Mouse (Mus musculus) forebrain, embryonic 13.5 days (tissue): ENCODE results near the gene Ptpn5. TPM values are rescaled to one million over a fixed set of nuclear protein-coding genes. Genes with fewer than 3 reads are reported as not detected.

Source experiments
- ATAC-seq: fragments of 200-750 bp; cut with Nextera tagmentation; 2 replicates; pipeline ENCODE4 v1.8.0; 2017
- H3K27ac ChIP-seq: fragments of 300-500 bp; sonication (generic); 2 replicates; pipeline ENCODE4 v1.5.1; 2015; ENCODE audit warnings: inconsistent platforms, mild to moderate bottlenecking, moderate library complexity
- H3K27me3 ChIP-seq: fragments of 300-500 bp; sonication (generic); 2 replicates; pipeline ENCODE4 v1.6.1; 2015; ENCODE audit warnings: mild to moderate bottlenecking, inconsistent platforms
- H3K36me3 ChIP-seq: fragments of 300-500 bp; sonication (generic); 2 replicates; pipeline ENCODE4 v1.6.1; 2015; ENCODE audit warnings: mild to moderate bottlenecking, inconsistent platforms; ENCODE audit not compliant: poor library complexity, severe bottlenecking
- H3K4me1 ChIP-seq: fragments of 300-500 bp; sonication (generic); 2 replicates; pipeline ENCODE4 v1.6.1; 2015; ENCODE audit warnings: inconsistent platforms
- H3K4me2 ChIP-seq: fragments of 300-500 bp; sonication (generic); 2 replicates; pipeline ENCODE4 v1.6.1; 2015; ENCODE audit warnings: inconsistent platforms, mild to moderate bottlenecking, moderate library complexity
- H3K4me3 ChIP-seq: fragments of 300-500 bp; sonication (generic); 2 replicates; pipeline ENCODE4 v1.5.1; 2015; ENCODE audit warnings: mild to moderate bottlenecking, inconsistent platforms
- H3K9ac ChIP-seq: fragments of 300-500 bp; sonication (generic); 2 replicates; pipeline ENCODE4 v1.6.1; 2015; ENCODE audit warnings: mild to moderate bottlenecking, inconsistent platforms
- H3K9me3 ChIP-seq: fragments of 300-500 bp; sonication (generic); replicated peaks from 2 replicates; pipeline ENCODE4 v1.6.1; 2016; ENCODE audit warnings: inconsistent platforms
- WGBS: fragments of 180-500 bp; shearing (Covaris S2); methylation state at CpG from one replicate; pipeline ENCODE4 v1.1.7; 2015; 5-methylcytosine and 5-hydroxymethylcytosine counted together
- polyA plus RNA-seq: library from polyadenylated mRNA; unstranded; fragments of >200 nt; fragmentation: Nextera tagmentation; extraction: Ambion mirVana; gene quantifications from 2 replicates; pipeline ENCODE4 v1.2.1, GENCODE M21; 2015

The Ptpn5 gene
- polyA plus RNA-seq, 1 experiment from 2014 or later: 38.8 TPM

DNA sequence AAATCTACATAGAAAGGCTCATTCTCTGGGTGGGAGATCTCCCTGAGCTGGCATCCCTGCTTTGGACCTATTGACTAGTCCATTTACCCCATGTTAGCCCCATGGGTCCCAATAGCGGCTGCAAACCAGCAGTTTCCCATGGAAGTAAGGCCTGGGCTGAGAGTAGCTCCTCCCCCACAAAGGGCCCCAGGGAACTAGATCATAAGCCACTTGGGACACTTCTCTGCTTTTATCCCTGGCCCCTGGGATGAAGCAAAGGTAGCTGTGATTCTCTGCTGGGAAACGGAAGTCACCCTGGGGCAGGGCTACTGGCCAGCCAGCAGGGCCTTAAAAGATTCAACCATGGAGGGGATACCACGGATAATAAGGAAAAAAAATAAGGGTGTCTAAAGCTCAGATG lies 56.8 kb downstream of the Ptpn5 start:
- Histone ChIP-seq H3K9me3 (no peaks in the 10 kb centered on the region), H3K9ac (no peak overlapping the region), H3K4me2 (no peak overlapping the region), H3K36me3 (0 out of 2 replicates have a peak, but pooled peaks cover 6% of the 10 kb centered on the region), H3K27ac (no peak overlapping the region), H3K4me3 (no peak overlapping the region), H3K27me3 (no peaks in the 10 kb centered on the region), H3K4me1 (no peaks in the 10 kb centered on the region)
- ATAC-seq: no peak
- WGBS: 74% methylated on average over 3 of the region's 3 CpGs

- 0 out of 2 replicates have a peak, but pooled peaks cover 6% of the 10 kb centered on the region for H3K36me3 ChIP-seq
- no peak overlapping the region for H3K4me2 ChIP-seq
- H3K4me1 ChIP-seq: no peaks in the 10 kb centered on the region
- no peak overlapping the region for H3K9ac ChIP-seq
- H3K27me3 ChIP-seq: no peaks in the 10 kb centered on the region
- no peaks in the 10 kb centered on the region for H3K9me3 ChIP-seq
- no peak overlapping the region for H3K27ac ChIP-seq
- no peak for ATAC-seq
- 88% methylated on average over 6 of the region's 6 CpGs for WGBS
- H3K4me3 ChIP-seq: no peak overlapping the region
Observed at GRCm38 (mm10) chr7:47076193-47076592, 57.3 kb downstream of the Ptpn5 start.

DNA sequence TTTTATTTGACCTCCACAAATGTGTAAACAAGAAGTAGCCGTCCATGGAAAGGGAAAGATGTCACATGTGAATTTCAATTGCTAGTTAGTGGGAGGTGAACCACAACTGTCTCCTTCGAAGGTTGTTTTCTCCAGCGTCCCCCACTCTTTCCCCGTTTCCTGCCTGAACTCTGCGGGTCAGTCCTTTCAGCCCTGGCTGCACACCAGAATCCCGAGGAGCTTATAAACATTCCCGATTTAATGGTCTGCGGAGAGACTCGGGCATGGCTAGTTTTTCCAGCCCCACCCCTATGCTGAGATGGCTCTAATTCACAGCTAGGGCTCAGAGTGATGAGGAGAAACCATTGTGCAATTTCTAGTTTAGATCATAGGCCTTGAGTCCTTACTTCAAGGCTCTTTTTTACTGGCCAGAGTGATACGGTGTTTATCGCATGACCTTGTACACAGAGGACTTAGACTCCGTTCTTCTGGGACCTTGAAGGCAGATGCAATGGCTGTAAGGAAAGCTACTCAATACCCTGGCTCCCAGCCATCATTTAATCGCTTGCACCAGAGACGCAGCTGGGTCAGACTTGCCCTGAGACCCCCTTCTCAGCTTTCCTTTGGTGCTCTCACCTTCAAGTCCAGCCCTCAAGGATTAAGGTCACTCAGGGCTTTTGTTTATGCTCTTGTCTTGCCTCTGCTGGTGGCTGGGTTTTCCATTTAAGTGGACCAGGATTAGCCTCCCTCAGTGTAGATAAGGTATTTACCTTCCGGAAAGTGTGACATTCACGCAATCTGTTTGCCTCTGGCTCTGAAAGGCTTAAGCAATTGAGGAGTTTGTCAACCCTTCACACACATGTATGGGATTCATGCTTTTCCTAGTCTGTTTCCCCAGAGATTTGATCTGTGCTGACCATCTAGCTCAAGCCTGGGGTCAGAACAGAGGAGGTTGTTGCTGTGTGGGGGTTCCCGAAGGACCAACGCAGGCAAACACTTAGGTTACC lies 59.7 kb downstream of the Ptpn5 start:
- ATAC-seq: no peak
- Histone ChIP-seq H3K4me1 (no peaks in the 10 kb centered on the region), H3K9me3 (no peaks in the 10 kb centered on the region), H3K36me3 (0 out of 2 replicates have a peak, but pooled peaks cover 3% of the 10 kb centered on the region), H3K27ac (no peak overlapping the region), H3K27me3 (no peaks in the 10 kb centered on the region), H3K4me3 (no peak overlapping the region), H3K4me2 (no peak overlapping the region), H3K9ac (no peak overlapping the region)
- WGBS: 59% methylated on average over 18 of the region's 18 CpGs

DNA sequence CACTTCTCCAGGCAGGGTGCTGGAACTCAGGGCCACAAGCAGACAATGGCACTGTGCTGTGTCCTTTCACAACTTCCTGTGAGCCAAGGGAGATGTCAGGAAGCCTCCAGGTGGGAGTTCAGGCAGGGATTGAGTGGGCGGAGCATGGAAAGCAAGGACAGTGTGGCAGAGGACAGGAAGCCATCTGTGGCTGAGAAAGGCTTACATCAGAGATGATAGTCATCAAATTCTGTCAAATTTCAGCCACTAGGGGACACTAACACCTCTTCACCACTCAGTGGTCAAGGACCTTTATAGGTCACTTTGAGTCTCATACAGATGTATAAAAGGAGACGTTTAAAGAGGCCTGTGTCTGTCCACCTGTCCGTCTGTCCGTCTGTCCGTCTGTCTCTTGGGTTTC lies 60.9 kb downstream of the Ptpn5 start:
- Histone ChIP-seq H3K27me3 (no peaks in the 10 kb centered on the region), H3K27ac (no peak overlapping the region), H3K4me1 (no peaks in the 10 kb centered on the region), H3K36me3 (no peaks in the 10 kb centered on the region), H3K4me2 (no peak overlapping the region), H3K9me3 (no peaks in the 10 kb centered on the region), H3K9ac (no peak overlapping the region), H3K4me3 (no peak overlapping the region)
- ATAC-seq: no peak
- 77% methylated on average over 5 of the region's 5 CpGs for WGBS

DNA sequence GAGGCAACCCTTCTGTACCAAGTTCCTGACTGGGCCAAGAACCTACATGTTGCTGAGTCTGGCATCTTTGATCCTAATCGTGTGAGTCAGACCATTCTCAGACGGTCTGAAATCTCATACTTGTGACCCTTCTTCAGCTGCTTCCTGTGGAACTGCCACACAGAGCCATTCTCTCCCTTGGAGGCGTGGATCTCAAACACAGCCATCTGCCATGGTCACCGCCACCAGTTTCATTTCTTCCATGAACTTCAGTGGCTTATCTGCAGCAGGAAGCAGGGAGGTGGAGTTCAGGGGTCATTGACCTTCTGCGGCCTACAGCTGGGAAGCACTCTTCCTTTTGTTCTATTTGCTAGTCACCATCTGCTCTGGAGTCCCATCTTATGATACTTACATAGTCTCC lies 65.6 kb downstream of the Ptpn5 start:
- no peak overlapping the region for H3K4me2 ChIP-seq
- H3K4me1 ChIP-seq: no peaks in the 10 kb centered on the region
- H3K27ac ChIP-seq: no peak overlapping the region
- 89% methylated on average over 5 of the region's 5 CpGs for WGBS
- H3K4me3 ChIP-seq: no peak overlapping the region
- no peaks in the 10 kb centered on the region for H3K36me3 ChIP-seq
- no peaks in the 10 kb centered on the region for H3K27me3 ChIP-seq
- H3K9me3 ChIP-seq: no peaks in the 10 kb centered on the region
- H3K9ac ChIP-seq: no peak overlapping the region
- ATAC-seq: no peak

DNA sequence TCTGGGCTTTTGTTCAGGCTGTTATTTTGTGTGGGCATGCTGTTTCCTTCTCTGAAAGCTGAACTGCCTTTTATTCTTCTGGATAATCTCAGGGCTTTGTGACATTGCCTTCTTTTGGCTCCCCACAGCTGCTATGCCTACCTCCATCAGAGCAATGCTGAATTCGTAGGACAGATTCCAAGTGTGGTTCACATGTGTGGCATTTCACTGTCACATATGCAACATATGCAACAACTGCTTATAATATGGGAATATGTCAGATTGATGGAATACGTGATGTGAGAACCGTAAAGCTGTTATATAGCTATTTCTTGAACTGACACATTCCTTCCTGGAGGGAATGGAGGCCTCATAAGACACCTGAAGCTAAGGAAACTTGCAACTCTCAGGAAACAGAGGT lies 66.5 kb downstream of the Ptpn5 start:
- H3K9me3 ChIP-seq: no peaks in the 10 kb centered on the region
- H3K9ac ChIP-seq: no peak overlapping the region
- H3K27ac ChIP-seq: no peak overlapping the region
- H3K4me1 ChIP-seq: no peaks in the 10 kb centered on the region
- 77% methylated on average over 3 of the region's 3 CpGs for WGBS
- H3K36me3 ChIP-seq: no peaks in the 10 kb centered on the region
- no peaks in the 10 kb centered on the region for H3K27me3 ChIP-seq
- no peak overlapping the region for H3K4me3 ChIP-seq
- no peak for ATAC-seq
- H3K4me2 ChIP-seq: no peak overlapping the region

GRCm38 (mm10) chr7:47061560-47061959 lies 71.9 kb downstream of the Ptpn5 start:
- Histone ChIP-seq H3K27ac (no peak overlapping the region), H3K9ac (no peak overlapping the region), H3K4me3 (no peak overlapping the region), H3K4me1 (no peaks in the 10 kb centered on the region), H3K36me3 (no peaks in the 10 kb centered on the region), H3K27me3 (no peaks in the 10 kb centered on the region), H3K9me3 (no peaks in the 10 kb centered on the region), H3K4me2 (no peak overlapping the region)
- 88% methylated on average over 5 of the region's 5 CpGs for WGBS
- ATAC-seq: no peak

DNA sequence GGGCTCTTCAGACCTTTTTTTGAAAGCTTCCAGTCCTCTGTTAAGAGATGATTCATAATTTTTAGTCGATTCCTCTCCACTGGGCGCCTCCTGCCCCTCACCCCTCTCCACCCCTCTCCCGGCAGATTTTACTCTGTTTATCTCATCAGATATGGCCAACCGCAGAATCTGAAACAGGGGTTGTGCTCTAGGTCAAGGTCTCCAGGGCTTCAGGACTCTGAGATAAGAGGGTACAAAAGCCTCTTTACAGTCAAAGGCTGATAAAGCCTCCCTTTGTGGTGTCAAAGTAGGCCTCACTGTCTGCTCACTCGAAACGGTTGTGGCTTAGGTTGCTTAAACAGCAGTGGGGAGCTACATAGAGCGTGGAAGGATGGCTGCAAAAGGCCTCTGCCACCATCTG lies 74.1 kb downstream of the Ptpn5 start:
- no peaks in the 10 kb centered on the region for H3K27me3 ChIP-seq
- H3K27ac ChIP-seq: no peak overlapping the region
- H3K9me3 ChIP-seq: no peaks in the 10 kb centered on the region
- H3K4me3 ChIP-seq: no peak overlapping the region
- H3K4me2 ChIP-seq: no peak overlapping the region
- no peaks in the 10 kb centered on the region for H3K4me1 ChIP-seq
- H3K9ac ChIP-seq: no peak overlapping the region
- H3K36me3 ChIP-seq: no peaks in the 10 kb centered on the region
- WGBS: 89% methylated on average over 7 of the region's 7 CpGs
- ATAC-seq: no peak

GRCm38 (mm10) chr7:47056273-47056672 lies 77.2 kb downstream of the Ptpn5 start:
- no peak overlapping the region for H3K4me3 ChIP-seq
- ATAC-seq: no peak
- H3K27me3 ChIP-seq: no peaks in the 10 kb centered on the region
- no peak overlapping the region for H3K27ac ChIP-seq
- H3K4me2 ChIP-seq: no peak overlapping the region
- no peaks in the 10 kb centered on the region for H3K9me3 ChIP-seq
- H3K9ac ChIP-seq: no peak overlapping the region
- 90% methylated on average over 4 of the region's 4 CpGs for WGBS
- H3K4me1 ChIP-seq: peaks cover 16% of the 10 kb centered on the region
- H3K36me3 ChIP-seq: peaks cover 8% of the 10 kb centered on the region

DNA sequence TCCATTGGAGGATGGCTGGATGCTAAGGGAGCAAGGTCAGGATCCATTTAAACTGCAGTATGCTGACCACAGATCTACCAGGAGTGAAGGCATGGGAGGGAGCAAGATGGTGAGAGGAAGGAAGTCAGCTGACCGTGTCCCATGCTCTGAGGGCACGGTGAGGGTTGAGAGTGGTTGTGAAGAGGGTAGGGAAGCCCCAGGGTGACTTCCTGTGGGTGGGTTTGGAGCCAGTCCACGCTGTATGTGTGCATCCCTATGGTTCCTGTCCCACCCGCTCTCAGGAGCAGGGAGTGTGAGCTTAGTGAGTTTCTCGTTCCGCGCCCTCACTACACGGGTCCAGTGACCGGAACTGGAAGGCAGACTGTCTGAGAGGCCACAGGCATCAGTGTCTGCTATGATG lies 77.7 kb downstream of the Ptpn5 start:
- peaks cover 21% of the 10 kb centered on the region for H3K4me1 ChIP-seq
- H3K36me3 ChIP-seq: peaks cover 8% of the 10 kb centered on the region
- no peak overlapping the region for H3K4me2 ChIP-seq
- H3K9ac ChIP-seq: no peak overlapping the region
- WGBS: 83% methylated on average over 9 of the region's 9 CpGs
- no peak overlapping the region for H3K4me3 ChIP-seq
- H3K9me3 ChIP-seq: no peaks in the 10 kb centered on the region
- ATAC-seq: no peak
- H3K27ac ChIP-seq: no peak overlapping the region
- no peaks in the 10 kb centered on the region for H3K27me3 ChIP-seq

GRCm38 (mm10) chr7:47054666-47055065 lies 78.8 kb downstream of the Ptpn5 start:
- WGBS: 70% methylated on average over 2 of the region's 2 CpGs
- Histone ChIP-seq H3K4me3 (no peak overlapping the region), H3K9ac (no peak overlapping the region), H3K27ac (no peak overlapping the region), H3K4me2 (no peak overlapping the region), H3K4me1 (peaks cover 21% of the 10 kb centered on the region), H3K27me3 (0 out of 2 replicates have a peak, but pooled peaks cover under 1% of the 10 kb centered on the region), H3K9me3 (no peaks in the 10 kb centered on the region), H3K36me3 (peaks cover 8% of the 10 kb centered on the region)
- no peak for ATAC-seq

DNA sequence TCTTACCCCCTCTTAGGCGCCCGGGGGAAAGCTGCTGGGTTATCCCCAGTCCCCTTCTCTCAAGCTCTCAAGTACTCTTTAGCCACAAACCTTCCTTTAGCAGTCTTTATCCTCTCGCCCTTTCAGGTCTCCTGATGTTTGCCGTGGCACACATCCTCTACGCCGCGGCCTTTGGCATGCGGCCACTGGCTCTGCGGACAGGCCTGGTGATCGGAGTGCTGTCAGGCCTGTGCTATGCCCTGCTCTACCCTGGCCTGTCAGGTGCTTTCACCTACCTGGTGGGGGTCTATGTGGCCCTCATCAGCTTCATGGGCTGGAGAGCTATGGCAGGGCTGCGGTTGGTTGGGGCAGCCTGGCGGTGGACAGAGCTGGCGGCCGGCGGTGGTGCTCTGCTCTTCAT lies 80.2 kb downstream of the Ptpn5 start:
- Histone ChIP-seq H3K27me3 (peaks cover 11% of the 10 kb centered on the region; the same call in 1 of the 2 replicates), H3K4me3 (no peak overlapping the region), H3K9me3 (no peaks in the 10 kb centered on the region), H3K9ac (no peak overlapping the region), H3K36me3 (peaks cover 8% of the 10 kb centered on the region), H3K4me1 (peaks cover 21% of the 10 kb centered on the region), H3K4me2 (no peak overlapping the region), H3K27ac (no peak overlapping the region)
- WGBS: 94% methylated on average over 15 of the region's 15 CpGs
- no peak for ATAC-seq
